Comparison of ENCODE assay signal across 19 mouse cellular contexts in the genomic region with DNA sequence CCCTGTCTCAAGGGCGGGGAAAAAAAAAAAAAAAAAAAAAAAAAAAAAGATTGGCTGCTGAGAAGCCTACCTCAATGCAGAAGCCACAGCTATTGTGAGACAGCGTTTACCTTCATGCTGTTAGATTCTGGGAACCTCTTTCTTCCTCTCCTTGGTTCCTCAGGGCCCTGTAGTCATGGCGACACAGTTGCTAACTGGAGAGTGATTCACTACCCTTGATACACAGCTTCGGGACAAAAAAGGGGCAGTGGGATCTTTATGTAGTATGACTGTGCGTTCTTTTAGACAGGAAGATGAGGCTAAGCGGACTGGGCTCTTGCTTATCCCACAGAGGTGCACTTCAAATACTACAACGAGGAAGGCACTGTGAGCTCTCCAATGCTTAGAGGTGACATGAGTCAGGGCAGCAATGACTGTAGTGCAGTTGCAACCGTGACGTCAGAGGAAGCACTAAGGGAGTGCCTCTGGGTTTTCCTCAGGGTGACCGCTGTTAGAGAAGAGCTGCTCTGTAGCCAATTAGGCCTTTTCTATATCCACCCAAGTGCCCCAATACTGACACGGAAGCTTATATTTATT. TPM values are rescaled to one million over a fixed set of nuclear protein-coding genes. Genes with fewer than 3 reads are reported as not detected.
DNase-seq lines count a peak whose midpoint lies in the region; ATAC-seq and TF ChIP-seq lines count a peak whose summit lies in the region.
"Had no signal": no experiment of that assay in that cellular context is flagged by ENCODE, and none has a peak within 500 bp of the region (broad histone marks: within the 10 kb centered on the region; RNA-seq: fewer than 3 reads in every experiment).

No protein-coding gene starts in this region.

- dilution Hi-C loops in CH12.LX (cut with MboI; ENCODE audit: extremely low pct_ligation_motif_present, extremely low pct_unique_long_range_greater_than_20kb, low sequenced_read_pairs), result no loop called here

- no peak overlapping the region for H3K9ac ChIP-seq in CH12.LX (ENCODE audit: insufficient read depth, low read depth)
- H3K9ac ChIP-seq: heart, embryonic 15.5 days; hindbrain, embryonic 13.5 days; lung, embryonic 15.5 days; neural tube, embryonic 15.5 days had no signal

- H3K9me3 ChIP-seq in CH12.LX (replicated peaks; ENCODE audit: low read length), result no peaks in the 10 kb centered on the region
- H3K9me3 ChIP-seq: embryonic facial prominence, embryonic 10.5 days; heart, embryonic 15.5 days; hindbrain, embryonic 13.5 days; limb, embryonic 10.5 days; lung, embryonic 15.5 days; neural tube, embryonic 15.5 days had no signal

- no peaks in the 10 kb centered on the region for H3K36me3 ChIP-seq in CH12.LX (replicated peaks in 1 of 2; ENCODE audit: control insufficient read depth in 1 of 2, insufficient read depth in 1 of 2, low read length in 1 of 2)
- H3K36me3 ChIP-seq: embryonic facial prominence, embryonic 10.5 days; heart, embryonic 15.5 days; hindbrain, embryonic 13.5 days; limb, embryonic 10.5 days; lung, embryonic 15.5 days; neural tube, embryonic 15.5 days had no signal

- in situ Hi-C loops in CH12.LX (cut with MboI; ENCODE audit: low pct_ligation_motif_present, low pct_unique_long_range_greater_than_20kb, low sequenced_read_pairs), result no loop called here

- peaks cover 17 to 32% of the 10 kb centered on the region in 2 experiments for H3K4me1 ChIP-seq in CH12.LX (ENCODE audit: control insufficient read depth in 1 of 2, insufficient read depth in 2 of 2)
- H3K4me1 ChIP-seq: embryonic facial prominence, embryonic 10.5 days; heart, embryonic 15.5 days; limb, embryonic 10.5 days; lung, embryonic 15.5 days; neural tube, embryonic 15.5 days had no signal

- no peak for TF ChIP-seq EP300 in CH12.LX (IDR thresholded peaks at IDR 0.05; ENCODE audit: low read length)

- no peak overlapping the region for H3K27ac ChIP-seq in CH12.LX (ENCODE audit: insufficient read depth, low read depth)
- H3K27ac ChIP-seq: embryonic facial prominence, embryonic 10.5 days; heart, embryonic 15.5 days; hindbrain, embryonic 13.5 days; limb, embryonic 10.5 days; lung, embryonic 15.5 days; neural tube, embryonic 15.5 days had no signal

- H3K27me3 ChIP-seq in CH12.LX (replicated peaks), result no peaks in the 10 kb centered on the region
- H3K27me3 ChIP-seq: heart, embryonic 15.5 days; hindbrain, embryonic 13.5 days; lung, embryonic 15.5 days; neural tube, embryonic 15.5 days had no signal

- TF ChIP-seq CTCF in CH12.LX (conservative IDR thresholded peaks at IDR 0.05 in 1 of 2, IDR thresholded peaks at IDR 0.05 in 1 of 2; ENCODE audit: low read depth in 2 of 2, low read length in 2 of 2), result no peak

- TF ChIP-seq RAD21 in CH12.LX (IDR thresholded peaks at IDR 0.05; ENCODE audit: low read depth, low read length), result no peak

- peak overlapping the region; percentile 15; the same call in 1 of the 2 replicates for H3K4me2 ChIP-seq in CH12.LX (ENCODE audit: insufficient read depth, low read depth, poor library complexity, severe bottlenecking)
- H3K4me2 ChIP-seq: heart, embryonic 15.5 days; hindbrain, embryonic 13.5 days; liver, embryonic 11.5 days; lung, embryonic 15.5 days; neural tube, embryonic 15.5 days had no signal

- H3K4me3 ChIP-seq in CH12.LX (replicated peaks in 1 of 3; ENCODE audit: low read depth in 2 of 3, low read length in 2 of 3, poor library complexity in 1 of 3), result no peak overlapping the region
- H3K4me3 ChIP-seq: embryonic facial prominence, embryonic 10.5 days; heart, embryonic 15.5 days; hindbrain, embryonic 13.5 days; limb, embryonic 10.5 days; lung, embryonic 15.5 days; neural tube, embryonic 15.5 days had no signal

- peak; percentile 55 for ATAC-seq in common myeloid progenitor, adult 5-6 weeks (replicated peaks; ENCODE audit: low read depth, poor library complexity, severe bottlenecking)
- ATAC-seq in monocyte, adult 5-6 weeks (replicated peaks; ENCODE audit: insufficient number of reproducible peaks, low FRiP score, low TSS enrichment, poor library complexity, severe bottlenecking), result peak; percentile 76
- ATAC-seq: forebrain, embryonic 14.5 days; intestine, embryonic 16.5 days had no signal

- no peak for TF ChIP-seq POLR2A in CH12.LX (IDR thresholded peaks at IDR 0.05; ENCODE audit: low read depth, low read length)

- no peaks in the 10 kb centered on the region for H3K79me2 ChIP-seq in CH12.LX (replicated peaks; ENCODE audit: control insufficient read depth, extremely low read depth, insufficient read depth, poor library complexity, severe bottlenecking)

- peak; percentile 44 for DNase-seq in CD4-positive helper T cell, adult 2 months (ENCODE audit: low read depth, low spot score)
- DNase-seq in CH12.LX (ENCODE audit: extremely low read depth), result no peak
- DNase-seq in adrenal gland, postnatal 25 days, result no peak
- no peak for DNase-seq in adrenal gland, adult 2 months
- DNase-seq in layer of hippocampus, adult 8-10 months (ENCODE audit: low spot score in 2 of 2), result no peak
- DNase-seq: cerebellum, adult 11 months; cerebellum, postnatal 36 days; thymus, adult 18-20 months had no signal

TF ChIP-seq in CH12.LX, 34 proteins besides CTCF, POLR2A, EP300 and RAD21:
- TF ChIP-seq ZNF384 (IDR thresholded peaks at IDR 0.05; ENCODE audit: low read depth, low read length), result peak; percentile 65
- TF ChIP-seq MAX (IDR thresholded peaks at IDR 0.05; ENCODE audit: low read length), result no peak
- TF ChIP-seq ZMIZ1 (IDR thresholded peaks at IDR 0.05; ENCODE audit: low read depth, low read length), result no peak
- no peak for TF ChIP-seq SMC3 (IDR thresholded peaks at IDR 0.05; ENCODE audit: low read depth, low read length)
- TF ChIP-seq TBP (conservative IDR thresholded peaks at IDR 0.05; ENCODE audit: low read depth, low read length), result no peak
- TF ChIP-seq TCF12 (IDR thresholded peaks at IDR 0.05; ENCODE audit: low read depth, low read length), result 0 out of 2 replicates have a peak, but pooled peaks have one; percentile 0
- TF ChIP-seq IRF4 (IDR thresholded peaks at IDR 0.05; ENCODE audit: low read depth, low read length), result peak; percentile 43; the same call in 1 of the 2 replicates
- no peak for TF ChIP-seq PAX5 (IDR thresholded peaks at IDR 0.05; ENCODE audit: low read length)
- peak; percentile 33; the same call in 1 of the 2 replicates for TF ChIP-seq HCFC1 (IDR thresholded peaks at IDR 0.05; ENCODE audit: low read depth, low read length)

RNA-seq across cellular contexts. Expression of a gene that starts 27.7 kb away (rescaled TPM):
- 21.2 TPM in 2 replicates for total RNA-seq in CH12.LX (2012; rRNA removed)
- total RNA-seq in CH12.LX (2014; rRNA removed), result 14.7 and 15.7 TPM in 2 replicates
- polyA plus RNA-seq in CH12.LX (2012; ENCODE audit: insufficient read length, low read depth), result 18.6 and 19.5 TPM in 2 replicates
- total RNA-seq in common myeloid progenitor, adult 5-6 weeks (2017), result 7.8 and 11.9 TPM in 2 replicates
- total RNA-seq in monocyte, adult 5-6 weeks (2017), result 54.4 to 130 TPM (median 68.2 TPM) in 3 replicates
- total RNA-seq in adrenal gland, postnatal 25 days (2021), result 19.6 and 20.3 TPM in 2 replicates
- total RNA-seq in adrenal gland, adult 2 months (2021), result 10 to 100 TPM; 30.2 to 36.3 TPM
- polyA plus RNA-seq in adrenal gland, adult 2 months (2012; rRNA removed), result 3.9 and 5.5 TPM in 2 replicates
- 10 to 100 TPM; 16.0 to 32.9 (median 21.3) TPM for total RNA-seq in layer of hippocampus, adult 8-10 months (2022)

RNA-seq across cellular contexts. Expression of a gene that starts 27.8 kb away (rescaled TPM):
- total RNA-seq in CH12.LX (2012; rRNA removed) (8.4 and 9.9 TPM in 2 replicates), CH12.LX (2014; rRNA removed) (5.8 and 6.4 TPM in 2 replicates)
- 7.4 and 10.6 TPM in 2 replicates for polyA plus RNA-seq in CH12.LX (2012; ENCODE audit: insufficient read length, low read depth)
- 6.0 and 6.8 TPM in 2 replicates for total RNA-seq in common myeloid progenitor, adult 5-6 weeks (2017)
- 1.8 to 11.2 TPM (median 4.2 TPM) in 3 replicates for total RNA-seq in monocyte, adult 5-6 weeks (2017)
- total RNA-seq in adrenal gland, postnatal 25 days (2021), result 6.7 and 8.4 TPM in 2 replicates
- total RNA-seq in adrenal gland, adult 2 months (2021), result 1 to 10 TPM; 3.5 to 7.0 TPM
- 8.6 and 10.5 TPM in 2 replicates for polyA plus RNA-seq in adrenal gland, adult 2 months (2012; rRNA removed)
- total RNA-seq in layer of hippocampus, adult 8-10 months (2022), result 10 to 100 TPM; 17.7 to 19.5 (median 18.8) TPM

RNA-seq across cellular contexts. Expression of a gene that starts 51.6 kb away (rescaled TPM):
- total RNA-seq in CH12.LX (2012; rRNA removed) (134 and 193 TPM in 2 replicates), CH12.LX (2014; rRNA removed) (101 and 104 TPM in 2 replicates)
- polyA plus RNA-seq in CH12.LX (2012; ENCODE audit: insufficient read length, low read depth), result 92.2 and 120 TPM in 2 replicates
- 49.1 and 58.7 TPM in 2 replicates for total RNA-seq in common myeloid progenitor, adult 5-6 weeks (2017)
- total RNA-seq in monocyte, adult 5-6 weeks (2017), result 14.1 to 26.9 TPM (median 21.1 TPM) in 3 replicates
- 21.0 and 30.4 TPM in 2 replicates for total RNA-seq in adrenal gland, postnatal 25 days (2021)
- 10 to 100 TPM; 18.6 to 30.5 TPM for total RNA-seq in adrenal gland, adult 2 months (2021)
- 9.2 and 17.3 TPM in 2 replicates for polyA plus RNA-seq in adrenal gland, adult 2 months (2012; rRNA removed)
- total RNA-seq in layer of hippocampus, adult 8-10 months (2022), result 10 to 100 TPM; 19.9 to 29.8 (median 26.1) TPM
